Mouse (Mus musculus) frontal cortex, postnatal 36 days (tissue): ENCODE data around the gene Slc35b2.

Experiments used
- DNase-seq, 2 experiments: peaks; one replicate each; pipeline ENCODE4 v3.0.0; 2022; ENCODE audit warnings: low spot score in 2 of 2

The Slc35b2 gene

GRCm38 (mm10) chr17:45584096-45584896 is 20.6 kb downstream of the Slc35b2 start:
- DNase-seq, result peak in 1 of 2 experiments; percentile 63

- DNase-seq, result peak in 1 of 2 experiments; percentile 77
These were observed 21.4 kb downstream of the Slc35b2 start for GRCm38 (mm10) chr17:45584939-45585678.

- no peak for DNase-seq
These were observed 22.2 kb downstream of the Slc35b2 start for GRCm38 (mm10) chr17:45585725-45586448.

- DNase-seq, result no peak
These were observed 22.8 kb downstream of the Slc35b2 start for GRCm38 (mm10) chr17:45586449-45586837.

GRCm38 (mm10) chr17:45588370-45588769 is 24.7 kb downstream of the Slc35b2 start:
- DNase-seq, result no peak

- DNase-seq, result no peak
These were observed 25.6 kb downstream of the Slc35b2 start for GRCm38 (mm10) chr17:45589236-45589635.

- DNase-seq, result no peak
These were observed 26.2 kb downstream of the Slc35b2 start for GRCm38 (mm10) chr17:45589844-45590243.

GRCm38 (mm10) chr17:45590410-45590809 is 26.7 kb downstream of the Slc35b2 start:
- no peak for DNase-seq

GRCm38 (mm10) chr17:45591701-45592605 is 28.3 kb downstream of the Slc35b2 start:
- DNase-seq, result no peak

- DNase-seq, result no peak
These were observed 29.1 kb downstream of the Slc35b2 start for GRCm38 (mm10) chr17:45592606-45593431.

- DNase-seq, result no peak
These were observed 29.8 kb downstream of the Slc35b2 start for GRCm38 (mm10) chr17:45593479-45593878.

- DNase-seq, result no peak
These were observed 30.5 kb downstream of the Slc35b2 start for GRCm38 (mm10) chr17:45594195-45594594.

GRCm38 (mm10) chr17:45594881-45595735 is 31.4 kb downstream of the Slc35b2 start:
- no peak for DNase-seq

GRCm38 (mm10) chr17:45595736-45596390 is 32.2 kb downstream of the Slc35b2 start:
- DNase-seq, result no peak

GRCm38 (mm10) chr17:45596631-45597396 is 33.1 kb downstream of the Slc35b2 start:
- DNase-seq, result peak in 1 of 2 experiments; percentile 69

- DNase-seq, result no peak
These were observed 34.1 kb downstream of the Slc35b2 start for GRCm38 (mm10) chr17:45597787-45598186.

GRCm38 (mm10) chr17:45598376-45598775 is 34.7 kb downstream of the Slc35b2 start:
- no peak for DNase-seq

- DNase-seq, result no peak
These were observed 35.2 kb downstream of the Slc35b2 start for GRCm38 (mm10) chr17:45598891-45599290.
